Mouse (Mus musculus) ES-E14 (cell line): ENCODE results near the gene Nf1.

Experiments
- CHD2 ChIP-seq: IDR thresholded peaks from 2 replicates; pipeline ENCODE4 v1.6.1; 2014; ENCODE audit warnings: mild to moderate bottlenecking, low read depth, low read length, inconsistent platforms
- HCFC1 ChIP-seq: IDR thresholded peaks from 2 replicates; pipeline ENCODE4 v1.6.1; 2012; ENCODE audit warnings: low read length, inconsistent platforms, borderline replicate concordance; ENCODE audit not compliant: insufficient read depth
- MAFK ChIP-seq: IDR thresholded peaks from 2 replicates; pipeline ENCODE4 v1.6.1; 2014; ENCODE audit warnings: mild to moderate bottlenecking, low read depth, low read length, inconsistent platforms; ENCODE audit not compliant: insufficient read depth

GRCm38 (mm10) chr11:79364956-79365355 is 25.5 kb downstream of the Nf1 start:
- no peak for TF ChIP-seq MAFK
- TF ChIP-seq HCFC1, result no peak
- TF ChIP-seq CHD2, result no peak
